Mouse (Mus musculus) cortical plate, adult 2 months (tissue): ENCODE data around the gene Ceacam9.

Experiments
- CTCF ChIP-seq: fragments of 200-500 bp; IDR thresholded peaks from 2 replicates; pipeline ENCODE4 v1.5.1; 2011; ENCODE audit warnings: mild to moderate bottlenecking, control low read depth, low read length; ENCODE audit not compliant: insufficient read depth; ENCODE audit errors: extremely low read depth
- POLR2A ChIP-seq: fragments of 200-500 bp; IDR thresholded peaks from 2 replicates; pipeline ENCODE4 v1.6.1; 2011; ENCODE audit warnings: mild to moderate bottlenecking, low read length, control low read depth; ENCODE audit not compliant: insufficient read depth; ENCODE audit errors: extremely low read depth

- TF ChIP-seq POLR2A (no peak), CTCF (no peak)
Observed at GRCm38 (mm10) chr7:16689196-16689595, 32.5 kb upstream of the Ceacam9 start.
